Mouse (Mus musculus) right cerebral cortex, postnatal 4 days (tissue): ENCODE data around the gene Serinc4.
"Not testable (repeated sequence)": the region's sequence is repeated elsewhere in the genome, so short reads cannot be mapped to it uniquely, and the experiment has no call there.

Experiments used
- DNase-seq: peaks from one replicate; pipeline ENCODE4 v3.0.0-alpha.2; 2022

Gene Serinc4

GRCm38 (mm10) chr2:121456692-121457642 is at the start of gene Serinc4:
Serinc4 (minus strand) TSS chr2:121456781.
- peak; percentile 80 for DNase-seq

GRCm38 (mm10) chr2:121501550-121501949 is 45.0 kb upstream of the Serinc4 start:
- DNase-seq, result not testable (repeated sequence)

GRCm38 (mm10) chr2:121484403-121484802 is 27.8 kb upstream of the Serinc4 start:
- not testable (repeated sequence) for DNase-seq

- DNase-seq, result no peak
Observed at GRCm38 (mm10) chr2:121483576-121483975, 27.0 kb upstream of the Serinc4 start.

GRCm38 (mm10) chr2:121480916-121481315 is 24.3 kb upstream of the Serinc4 start:
- not testable (repeated sequence) for DNase-seq

- no peak for DNase-seq
Observed at GRCm38 (mm10) chr2:121480498-121480897, 23.9 kb upstream of the Serinc4 start.

GRCm38 (mm10) chr2:121477491-121478266 is 21.1 kb upstream of the Serinc4 start:
- no peak for DNase-seq

GRCm38 (mm10) chr2:121475306-121475705 is 18.7 kb upstream of the Serinc4 start:
- DNase-seq, result not testable (repeated sequence)

GRCm38 (mm10) chr2:121474180-121474535 is 17.6 kb upstream of the Serinc4 start:
- DNase-seq, result no peak

- DNase-seq, result peak; percentile 71
Observed at GRCm38 (mm10) chr2:121473301-121474179, 17.0 kb upstream of the Serinc4 start, which contains the start of gene Mfap1b. Mfap1b (minus strand) TSS chr2:121474067.

- DNase-seq, result not testable (repeated sequence)
Observed at GRCm38 (mm10) chr2:121472783-121473182, 16.2 kb upstream of the Serinc4 start.

GRCm38 (mm10) chr2:121468982-121469381 is 12.4 kb upstream of the Serinc4 start:
- DNase-seq, result not testable (repeated sequence)

- DNase-seq, result no peak
Observed at GRCm38 (mm10) chr2:121460071-121460470, 3.5 kb upstream of the Serinc4 start.

- DNase-seq, result no peak
Observed at GRCm38 (mm10) chr2:121455534-121455933, 1.0 kb downstream of the Serinc4 start.

- no peak for DNase-seq
Observed at GRCm38 (mm10) chr2:121453917-121454316, 2.7 kb downstream of the Serinc4 start.

- DNase-seq, result no peak
Observed at GRCm38 (mm10) chr2:121452990-121453389, 3.6 kb downstream of the Serinc4 start, which contains the start of gene Hypk. Hypk (plus strand) TSS chr2:121453290.

- no peak for DNase-seq
Observed at GRCm38 (mm10) chr2:121452361-121452760, 4.2 kb downstream of the Serinc4 start.

GRCm38 (mm10) chr2:121450093-121450492 is 6.5 kb downstream of the Serinc4 start:
- no peak for DNase-seq

- DNase-seq, result no peak
Observed at GRCm38 (mm10) chr2:121449545-121450011, 7.0 kb downstream of the Serinc4 start.

GRCm38 (mm10) chr2:121448739-121449535 is 7.6 kb downstream of the Serinc4 start, which contains the start of gene Serf2:
Serf2 (plus strand) TSS chr2:121449195.
- peak; percentile 98 for DNase-seq

- peak; percentile 47 for DNase-seq
Observed at GRCm38 (mm10) chr2:121448136-121448535, 8.4 kb downstream of the Serinc4 start.
